Mouse (Mus musculus): ENCODE measurements around the gene Selenov. TPM values are rescaled to one million over a fixed set of nuclear protein-coding genes. Genes with fewer than 3 reads are reported as not detected.
"Not testable (repeated sequence)": the region's sequence is repeated elsewhere in the genome, so short reads cannot be mapped to it uniquely, and the experiment has no call there.

Selenov gene
- total RNA-seq, 4 experiments from 2014 or later, result not detected

GRCm38 (mm10) chr7:28294481-28294880 lies 3.5 kb upstream of the Selenov start:
- DNase-seq (ENCODE audit: low spot score), result no peak

GRCm38 (mm10) chr7:28290165-28290564 lies 821 bp downstream of the Selenov start:
- no peak for DNase-seq (ENCODE audit: low spot score)

- DNase-seq (ENCODE audit: low spot score), result no peak
Measured at GRCm38 (mm10) chr7:28280630-28281029, 10.4 kb downstream of the Selenov start.

GRCm38 (mm10) chr7:28278279-28278652 lies 12.7 kb downstream of the Selenov start:
- no peak for DNase-seq (ENCODE audit: low spot score)

GRCm38 (mm10) chr7:28277615-28278278 lies 13.2 kb downstream of the Selenov start, which contains the start of gene Eid2b:
TSS of gene Eid2b (plus strand) at chr7:28277739.
- DNase-seq (ENCODE audit: low spot score), result peak; percentile 95

- DNase-seq (ENCODE audit: low spot score), result no peak
Measured at GRCm38 (mm10) chr7:28277237-28277614, 13.8 kb downstream of the Selenov start.

- no peak for DNase-seq (ENCODE audit: low spot score)
Measured at GRCm38 (mm10) chr7:28271761-28272160, 19.2 kb downstream of the Selenov start.

- no peak for DNase-seq (ENCODE audit: low spot score)
Measured at GRCm38 (mm10) chr7:28269355-28269754, 21.6 kb downstream of the Selenov start.

GRCm38 (mm10) chr7:28268576-28268975 lies 22.4 kb downstream of the Selenov start:
- DNase-seq (ENCODE audit: low spot score), result no peak

GRCm38 (mm10) chr7:28268042-28268531 lies 22.9 kb downstream of the Selenov start:
- peak; percentile 33 for DNase-seq (ENCODE audit: low spot score)

- DNase-seq (ENCODE audit: low spot score), result peak; percentile 73
Measured at GRCm38 (mm10) chr7:28267129-28268041, 23.6 kb downstream of the Selenov start, which contains the start of gene Eid2. TSS of gene Eid2 (plus strand) at chr7:28267881.

GRCm38 (mm10) chr7:28265391-28265790 lies 25.6 kb downstream of the Selenov start:
- no peak for DNase-seq (ENCODE audit: low spot score)

GRCm38 (mm10) chr7:28263786-28264185 lies 27.2 kb downstream of the Selenov start:
- peak; percentile 28 for DNase-seq (ENCODE audit: low spot score)

GRCm38 (mm10) chr7:28262861-28263260 lies 28.1 kb downstream of the Selenov start:
- no peak for DNase-seq (ENCODE audit: low spot score)

GRCm38 (mm10) chr7:28255476-28255875 lies 35.5 kb downstream of the Selenov start:
- DNase-seq (ENCODE audit: low spot score), result no peak

GRCm38 (mm10) chr7:28254591-28254990 lies 36.4 kb downstream of the Selenov start:
- no peak for DNase-seq (ENCODE audit: low spot score)

GRCm38 (mm10) chr7:28251976-28252375 lies 39.0 kb downstream of the Selenov start:
- no peak for DNase-seq (ENCODE audit: low spot score)

- no peak for DNase-seq (ENCODE audit: low spot score)
Measured at GRCm38 (mm10) chr7:28248957-28249356, 42.0 kb downstream of the Selenov start.

GRCm38 (mm10) chr7:28243943-28244342 lies 47.0 kb downstream of the Selenov start:
- not testable (repeated sequence) for DNase-seq (ENCODE audit: low spot score)

Data from heart, adult 8-10 months (tissue).